ENCODE assay signal across 17 mouse cellular contexts in genomic region chr19:53792976-53793897, GRCm38 (mm10).
DNase-seq lines count a peak whose midpoint lies in the region; ATAC-seq and TF ChIP-seq lines count a peak whose summit lies in the region.
"Had no signal": no experiment of that assay in that cellular context is flagged by ENCODE, and none has a peak within 500 bp of the region (broad histone marks: within the 10 kb centered on the region; RNA-seq: fewer than 3 reads in every experiment).

No protein-coding gene starts in this region.

- WGBS in heart, embryonic 11.5 days (ENCODE audit: insufficient replicate concordance): 64% methylated on average over 37 of the region's 37 CpGs
- WGBS in kidney, embryonic 16.5 days: 75% methylated on average over 37 of the region's 37 CpGs

- H3K9ac ChIP-seq in ES-E14 (ENCODE audit: insufficient read depth, low read depth, low read length, poor library complexity, severe bottlenecking): no peak overlapping the region
- H3K9ac ChIP-seq in heart, embryonic 11.5 days (ENCODE audit: low read depth, low read length): no peak overlapping the region
- no peak overlapping the region for H3K9ac ChIP-seq in kidney, embryonic 16.5 days (replicated peaks; ENCODE audit: low read length)
- H3K9ac ChIP-seq: forebrain, embryonic 13.5 days; limb, embryonic 12.5 days; midbrain, embryonic 13.5 days; neural tube, embryonic 13.5 days had no signal

- H3K4me3 ChIP-seq in ES-E14 (ENCODE audit: insufficient read depth in 1 of 2, low read depth in 1 of 2, low read length in 2 of 2, poor library complexity in 1 of 2, severe bottlenecking in 1 of 2): no peak overlapping the region
- H3K4me3 ChIP-seq in heart, embryonic 11.5 days (ENCODE audit: low read depth, low read length): peak overlapping the region; percentile 21
- H3K4me3 ChIP-seq in kidney, embryonic 16.5 days (ENCODE audit: low read length): no peak overlapping the region
- H3K4me3 ChIP-seq: forebrain, embryonic 13.5 days; limb, embryonic 12.5 days; midbrain, embryonic 13.5 days; neural tube, embryonic 13.5 days had no signal

- 0 out of 2 replicates have a peak, but pooled peaks have one; percentile 46 for ATAC-seq in heart, embryonic 11.5 days (replicated peaks; ENCODE audit: insufficient number of reproducible peaks, low FRiP score, low TSS enrichment)
- ATAC-seq in kidney, embryonic 16.5 days (ENCODE audit: low FRiP score, low TSS enrichment): peak; percentile 44; the same call in 1 of the 2 replicates
- ATAC-seq in CD4-positive, CD25-positive, alpha-beta regulatory T cell, adult 4 months: no peak
- ATAC-seq: forebrain, embryonic 13.5 days; midbrain, embryonic 13.5 days had no signal

- H3K27ac ChIP-seq in ES-E14 (ENCODE audit: insufficient read depth, low read depth, low read length, poor library complexity, severe bottlenecking): no peak overlapping the region
- H3K27ac ChIP-seq in heart, embryonic 11.5 days (ENCODE audit: low read depth, low read length): peak overlapping the region; percentile 84
- no peak overlapping the region for H3K27ac ChIP-seq in kidney, embryonic 16.5 days (ENCODE audit: low read length)
- H3K27ac ChIP-seq: forebrain, embryonic 13.5 days; midbrain, embryonic 13.5 days; neural tube, embryonic 13.5 days had no signal

- peak overlapping the region; percentile 42 for H3K4me2 ChIP-seq in heart, embryonic 11.5 days
- peak overlapping the region; percentile 20 for H3K4me2 ChIP-seq in kidney, embryonic 16.5 days (replicated peaks; ENCODE audit: low read depth, low read length)
- H3K4me2 ChIP-seq: forebrain, embryonic 13.5 days; midbrain, embryonic 13.5 days; neural tube, embryonic 13.5 days had no signal

- no peaks in the 10 kb centered on the region for H3K9me3 ChIP-seq in ES-E14 (ENCODE audit: control insufficient read depth, insufficient read depth, low read depth, low read length)
- no peaks in the 10 kb centered on the region for H3K9me3 ChIP-seq in heart, embryonic 11.5 days (replicated peaks; ENCODE audit: control insufficient read depth, low read length)
- no peaks in the 10 kb centered on the region for H3K9me3 ChIP-seq in kidney, embryonic 16.5 days (ENCODE audit: low read length)
- H3K9me3 ChIP-seq: forebrain, embryonic 13.5 days; limb, embryonic 12.5 days; midbrain, embryonic 13.5 days; neural tube, embryonic 13.5 days had no signal

- intact Hi-C loops in heart, postnatal 25 days (cut with DNase I): no loop called here

- no peaks in the 10 kb centered on the region for H3K27me3 ChIP-seq in heart, embryonic 11.5 days (ENCODE audit: control insufficient read depth, insufficient read depth, low read length)
- H3K27me3 ChIP-seq in kidney, embryonic 16.5 days (ENCODE audit: insufficient read depth, low read length): no peaks in the 10 kb centered on the region
- H3K27me3 ChIP-seq: forebrain, embryonic 13.5 days; neural tube, embryonic 13.5 days had no signal

- H3K36me3 ChIP-seq in ES-E14 (ENCODE audit: control insufficient read depth, insufficient read depth, low read length, poor library complexity, severe bottlenecking): no peaks in the 10 kb centered on the region
- no peaks in the 10 kb centered on the region for H3K36me3 ChIP-seq in heart, embryonic 11.5 days (ENCODE audit: control insufficient read depth, insufficient read depth, low read length)
- H3K36me3 ChIP-seq in kidney, embryonic 16.5 days (ENCODE audit: insufficient read depth, low read length): no peaks in the 10 kb centered on the region
- H3K36me3 ChIP-seq: limb, embryonic 12.5 days; midbrain, embryonic 13.5 days; neural tube, embryonic 13.5 days had no signal

- in situ Hi-C loops in ES-E14 (cut with MboI; ENCODE audit: low sequenced_read_pairs in 2 of 2, unreplicated experiment in 2 of 2): no loop called here

- peak; percentile 64 to 74 for DNase-seq in heart, adult 18-20 months
- no peak for DNase-seq in heart, postnatal 25 days (ENCODE audit: low spot score)
- DNase-seq in ES-E14 (ENCODE audit: low read depth, low spot score): no peak
- no peak for DNase-seq in cerebellum, adult 11 months
- DNase-seq in retina, postnatal 1 day: no peak
- DNase-seq: adrenal gland, postnatal 14 days; cerebellum, adult 2 months; layer of hippocampus, adult 9-11 months; lung, postnatal 36 days; thymus, postnatal 14 days had no signal

- no peaks in the 10 kb centered on the region; a peak in 1 of 4 replicates for H3K4me1 ChIP-seq in ES-E14 (ENCODE audit: control insufficient read depth in 2 of 2, insufficient read depth in 2 of 2, low read length in 2 of 2, poor library complexity in 1 of 2)
- H3K4me1 ChIP-seq in heart, embryonic 11.5 days (ENCODE audit: control insufficient read depth, insufficient read depth, low read length): peaks cover 65% of the 10 kb centered on the region
- peaks cover 53% of the 10 kb centered on the region for H3K4me1 ChIP-seq in kidney, embryonic 16.5 days (ENCODE audit: insufficient read depth, low read length)
- H3K4me1 ChIP-seq: forebrain, embryonic 13.5 days; midbrain, embryonic 13.5 days; neural tube, embryonic 13.5 days had no signal

TF ChIP-seq in ES-E14, 5 proteins besides CTCF, POLR2A, EP300 and RAD21:
- TF ChIP-seq MAFK (IDR thresholded peaks at IDR 0.05; ENCODE audit: insufficient read depth, low read depth, low read length) (no peak), ZNF384 (IDR thresholded peaks at IDR 0.05; ENCODE audit: low read depth, low read length) (0 out of 2 replicates have a peak, but pooled peaks have one; percentile 1)

Comparison
In these comparisons a context has a peak if more than half of its experiments do, and no peak if none do; other contexts are left out.
1. DNase-seq: peak in heart, adult 18-20 months (2 of 2); none in heart, postnatal 25 days (single experiment), ES-E14 (single experiment), cerebellum, adult 11 months (single experiment) and retina, postnatal 1 day (single experiment).